Mouse (Mus musculus) liver, adult 2 months (tissue): ENCODE results near the gene Ccs. TPM values are rescaled to one million over a fixed set of nuclear protein-coding genes. Genes with fewer than 3 reads are reported as not detected.
"Not testable (repeated sequence)": the region's sequence is repeated elsewhere in the genome, so short reads cannot be mapped to it uniquely, and the experiment has no call there.

Source experiments
- DNase-seq: peaks from one replicate; pipeline ENCODE4 v3.0.0-alpha.2; 2011; ENCODE audit warnings: low read depth, low spot score; ENCODE audit errors: extremely low read depth
- H3K27ac ChIP-seq: fragments of 200-500 bp; replicated peaks from 2 replicates; pipeline ENCODE4 v1.5.1; 2012; ENCODE audit warnings: low read depth, mild to moderate bottlenecking, control low read depth, inconsistent platforms, low read length; ENCODE audit not compliant: insufficient read depth
- H3K27me3 ChIP-seq: fragments of 200-500 bp; 2 replicates; pipeline ENCODE4 v1.6.1; 2012; ENCODE audit warnings: mild to moderate bottlenecking, moderate library complexity, low read length, inconsistent platforms; ENCODE audit not compliant: control insufficient read depth, insufficient read depth
- H3K36me3 ChIP-seq: fragments of 200-500 bp; 2 replicates; pipeline ENCODE4 v1.6.1; 2012; ENCODE audit warnings: low read length, inconsistent platforms; ENCODE audit not compliant: control insufficient read depth, insufficient read depth
- H3K4me1 ChIP-seq: fragments of 200-500 bp; 2 replicates; pipeline ENCODE4 v1.6.1; 2011; ENCODE audit warnings: low read length; ENCODE audit not compliant: control insufficient read depth, insufficient read depth
- H3K4me3 ChIP-seq: fragments of 200-500 bp; 2 replicates; pipeline ENCODE4 v1.5.1; 2011; ENCODE audit warnings: low read depth, mild to moderate bottlenecking, control low read depth, low read length, moderate library complexity; ENCODE audit not compliant: insufficient read depth
- H3K79me2 ChIP-seq: fragments of 200-500 bp; 2 replicates; pipeline ENCODE4 v1.6.1; 2012; ENCODE audit warnings: inconsistent platforms, mild to moderate bottlenecking, low read length, moderate library complexity; ENCODE audit not compliant: control insufficient read depth, insufficient read depth
- H3K9ac ChIP-seq: fragments of 200-500 bp; 2 replicates; pipeline ENCODE4 v1.6.1; 2012; ENCODE audit warnings: low read depth, mild to moderate bottlenecking, control low read depth, inconsistent platforms, low read length
- CTCF ChIP-seq: fragments of 200-500 bp; IDR thresholded peaks from 2 replicates; pipeline ENCODE4 v1.5.1; 2011; ENCODE audit warnings: low read depth, low read length, control low read depth
- POLR2A ChIP-seq: fragments of 200-500 bp; IDR thresholded peaks from 2 replicates; pipeline ENCODE4 v1.6.1; 2011; ENCODE audit warnings: low read length, control low read depth; ENCODE audit not compliant: insufficient read depth; ENCODE audit errors: extremely low read depth
- WGBS: fragments of 180-500 bp; shearing (Covaris S2); methylation state at CpG from one replicate; pipeline ENCODE4 v1.1.7; 2018; 5-methylcytosine and 5-hydroxymethylcytosine counted together
- polyA plus RNA-seq: library from polyadenylated mRNA; depleted of rRNA; stranded (reverse); fragments of >200 nt; gene quantifications from 2 replicates; pipeline ENCODE4 v1.2.3, GENCODE M21; 2012
- total RNA-seq: library from RNA; depleted of rRNA; stranded (reverse); fragments of >200 nt; gene quantifications from 2 replicates; pipeline ENCODE4 v1.2.3, GENCODE M21; 2014

Gene Ccs
- total and polyA plus RNA-seq, 2 experiments, result 174 to 245 TPM

DNA sequence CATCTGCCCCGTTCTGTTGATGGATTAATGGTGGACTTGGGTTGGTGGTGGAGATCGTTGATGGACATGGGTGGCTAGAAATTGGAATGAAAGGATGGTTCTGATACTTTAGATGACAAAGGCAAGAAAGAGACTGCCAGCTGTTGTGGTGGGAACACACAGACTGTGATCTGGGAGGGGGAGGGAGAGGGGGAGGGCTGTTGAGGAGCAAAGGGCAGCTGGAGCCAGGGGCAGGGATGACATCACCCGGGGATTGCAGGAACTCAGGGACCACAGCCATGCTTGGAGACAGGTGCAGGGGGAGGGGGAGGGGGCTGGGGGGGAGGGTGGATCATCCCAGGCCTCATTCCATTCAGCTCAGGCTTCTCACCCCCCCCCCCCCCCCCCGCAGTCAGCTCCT lies 37.1 kb upstream of the Ccs start:
- TF ChIP-seq POLR2A (no peak), CTCF (no peak)
- H3K4me3 ChIP-seq, result no peak overlapping the region
- no peak overlapping the region for H3K27ac ChIP-seq
- no peak overlapping the region for H3K9ac ChIP-seq
- WGBS, result 51% methylated on average over 4 of the region's 4 CpGs
- DNase-seq, result no peak
- H3K79me2 ChIP-seq, result peaks cover 4% of the 10 kb centered on the region
- no peaks in the 10 kb centered on the region for H3K27me3 ChIP-seq
- peaks cover 6% of the 10 kb centered on the region for H3K4me1 ChIP-seq
- H3K36me3 ChIP-seq, result no peaks in the 10 kb centered on the region

DNA sequence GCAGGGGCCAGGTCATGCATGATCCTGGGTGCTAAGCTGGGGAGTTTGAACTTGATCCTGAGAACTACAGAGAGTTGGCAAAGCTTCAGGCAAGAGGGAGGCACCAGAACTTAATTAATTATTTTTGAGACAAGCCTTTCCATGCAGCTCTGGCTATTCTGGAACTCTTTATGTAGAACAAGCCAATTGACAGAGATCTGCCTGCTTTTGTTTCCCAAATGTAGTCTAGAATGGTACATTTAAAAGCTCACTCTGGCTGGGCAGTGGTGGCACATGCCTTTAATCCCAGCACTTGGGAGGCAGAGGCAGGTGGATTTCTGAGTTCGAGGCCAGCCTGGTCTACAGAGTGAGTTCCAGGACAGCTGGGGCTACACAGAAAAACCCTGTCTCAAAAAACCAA lies 35.5 kb upstream of the Ccs start:
- not testable (repeated sequence) for H3K4me3 ChIP-seq, H3K27ac ChIP-seq, H3K27me3 ChIP-seq, H3K4me1 ChIP-seq, DNase-seq, H3K9ac ChIP-seq, H3K79me2 ChIP-seq, H3K36me3 ChIP-seq
- WGBS, result 88% methylated on average over 1 of the region's 1 CpGs

- no peak for DNase-seq
- TF ChIP-seq POLR2A (no peak), CTCF (no peak)
- no peaks in the 10 kb centered on the region for H3K79me2 ChIP-seq
- H3K36me3 ChIP-seq, result 0 out of 2 replicates have a peak, but pooled peaks cover 1% of the 10 kb centered on the region
- 0 out of 2 replicates have a peak, but pooled peaks cover 2% of the 10 kb centered on the region for H3K4me1 ChIP-seq
- no peak overlapping the region for H3K9ac ChIP-seq
- no peak overlapping the region for H3K27ac ChIP-seq
- H3K27me3 ChIP-seq, result 0 out of 2 replicates have a peak, but pooled peaks cover 2% of the 10 kb centered on the region
- 6% methylated on average over 17 of the region's 17 CpGs for WGBS
- no peak overlapping the region for H3K4me3 ChIP-seq
Measured at GRCm38 (mm10) chr19:4865147-4865546, 26.0 kb upstream of the Ccs start.

- Histone ChIP-seq H3K27ac (no peak overlapping the region), H3K4me1 (0 out of 2 replicates have a peak, but pooled peaks cover 2% of the 10 kb centered on the region), H3K79me2 (no peaks in the 10 kb centered on the region), H3K27me3 (0 out of 2 replicates have a peak, but pooled peaks cover 2% of the 10 kb centered on the region), H3K9ac (no peak overlapping the region), H3K4me3 (no peak overlapping the region), H3K36me3 (peaks cover 5% of the 10 kb centered on the region; the same call in 1 of the 2 replicates)
- DNase-seq, result no peak
- TF ChIP-seq POLR2A (no peak), CTCF (no peak)
- 84% methylated on average over 6 of the region's 6 CpGs for whole genome bisulfite sequencing
Measured at GRCm38 (mm10) chr19:4863048-4863447, 23.9 kb upstream of the Ccs start.

- no peaks in the 10 kb centered on the region for H3K27me3 ChIP-seq
- no peak overlapping the region for H3K27ac ChIP-seq
- H3K9ac ChIP-seq, result no peak overlapping the region
- no peak overlapping the region for H3K4me3 ChIP-seq
- no peak for DNase-seq
- 88% methylated on average over 6 of the region's 6 CpGs for WGBS
- H3K4me1 ChIP-seq, result peaks cover 9% of the 10 kb centered on the region
- TF ChIP-seq CTCF (no peak), POLR2A (no peak)
- H3K36me3 ChIP-seq, result peaks cover 9% of the 10 kb centered on the region; the same call in 1 of the 2 replicates
- no peaks in the 10 kb centered on the region for H3K79me2 ChIP-seq
Measured at GRCm38 (mm10) chr19:4859081-4859480, 19.9 kb upstream of the Ccs start.

- TF ChIP-seq CTCF, result no peak
- TF ChIP-seq POLR2A, result no peak
- H3K27me3 ChIP-seq, result no peaks in the 10 kb centered on the region
- no peaks in the 10 kb centered on the region for H3K79me2 ChIP-seq
- peaks cover 9% of the 10 kb centered on the region; the same call in 1 of the 2 replicates for H3K36me3 ChIP-seq
- no peak for DNase-seq
- H3K4me1 ChIP-seq, result peaks cover 9% of the 10 kb centered on the region
- 93% methylated on average over 4 of the region's 4 CpGs for WGBS
- H3K9ac ChIP-seq, result no peak overlapping the region
- no peak overlapping the region for H3K4me3 ChIP-seq
- no peak overlapping the region for H3K27ac ChIP-seq
Measured at GRCm38 (mm10) chr19:4855951-4856350, 16.8 kb upstream of the Ccs start.
